Comparison of ENCODE assay signal across 8 mouse cellular contexts in the genomic region with DNA sequence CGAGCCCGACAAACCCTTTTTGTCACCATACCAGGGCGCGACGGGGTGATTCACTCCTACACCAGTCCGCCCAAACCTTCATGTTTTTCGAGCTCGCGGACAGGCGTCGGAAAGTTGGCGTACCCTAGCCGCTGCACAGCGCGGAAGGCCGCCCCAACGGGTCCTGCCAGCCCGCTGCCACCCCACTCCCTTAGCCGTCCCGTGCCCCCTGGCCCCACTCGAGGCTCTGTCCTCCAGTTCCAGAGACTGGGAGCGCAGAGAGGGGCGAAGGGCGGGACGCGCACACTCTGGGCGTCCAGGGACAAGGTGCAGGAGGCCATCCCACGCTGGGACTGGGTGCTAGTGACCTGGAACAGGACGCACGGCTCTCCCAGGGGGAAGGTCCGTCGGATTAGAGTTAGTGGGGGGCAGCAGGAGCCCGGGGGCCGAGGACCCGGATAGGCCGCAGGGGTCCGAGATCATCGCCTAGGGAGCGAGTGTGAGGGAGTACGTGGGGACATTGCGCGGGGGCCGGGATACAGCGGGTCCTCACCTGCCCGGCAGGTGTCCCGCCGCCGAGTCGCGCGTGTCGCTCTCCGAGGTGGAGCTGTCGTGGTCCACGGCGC. TPM values are rescaled to one million over a fixed set of nuclear protein-coding genes. Genes with fewer than 3 reads are reported as not detected.
DNase-seq lines count a peak whose midpoint lies in the region; ATAC-seq and TF ChIP-seq lines count a peak whose summit lies in the region.

TSS of gene Neu2 (plus strand) at position 329 of the 605 bp plus-strand sequence.

- H3K9ac ChIP-seq in neural tube, embryonic 13.5 days = peak within 1 kb of the TSS; percentile 85

- peak within 1 kb of the TSS; percentile 85 for H3K4me3 ChIP-seq in E14TG2a.4 (replicated peaks; ENCODE audit: low read length)
- H3K4me3 ChIP-seq in embryonic facial prominence, embryonic 10.5 days = peak within 1 kb of the TSS; percentile 81
- peak within 1 kb of the TSS; percentile 71 for H3K4me3 ChIP-seq in limb, embryonic 10.5 days
- H3K4me3 ChIP-seq in neural tube, embryonic 13.5 days = peak within 1 kb of the TSS; percentile 74

- H3K27ac ChIP-seq in embryonic facial prominence, embryonic 10.5 days (replicated peaks) = peak within 1 kb of the TSS; percentile 75; the same call in 1 of the 2 replicates
- H3K27ac ChIP-seq in limb, embryonic 10.5 days = peak within 1 kb of the TSS; percentile 51
- H3K27ac ChIP-seq in neural tube, embryonic 13.5 days (replicated peaks) = no peak within 1 kb of the TSS

- peaks cover 77% of the 10 kb centered on the region for H3K27me3 ChIP-seq in E14TG2a.4 (ENCODE audit: insufficient read depth, low read length)
- peaks cover 60% of the 10 kb centered on the region for H3K27me3 ChIP-seq in embryonic facial prominence, embryonic 10.5 days (replicated peaks; ENCODE audit: low read depth, poor library complexity, severe bottlenecking)
- H3K27me3 ChIP-seq in limb, embryonic 10.5 days (ENCODE audit: low read depth, poor library complexity, severe bottlenecking) = peaks cover 64% of the 10 kb centered on the region
- peaks cover 44% of the 10 kb centered on the region for H3K27me3 ChIP-seq in neural tube, embryonic 13.5 days

- no peak for TF ChIP-seq CTCF in E14TG2a.4 (conservative IDR thresholded peaks at IDR 0.05; ENCODE audit: low read length)

- H3K36me3 ChIP-seq in E14TG2a.4 (ENCODE audit: insufficient read depth, low read length) = no peaks in the 10 kb centered on the region
- no peaks in the 10 kb centered on the region for H3K36me3 ChIP-seq in embryonic facial prominence, embryonic 10.5 days (replicated peaks)
- H3K36me3 ChIP-seq in limb, embryonic 10.5 days = no peaks in the 10 kb centered on the region
- no peaks in the 10 kb centered on the region for H3K36me3 ChIP-seq in neural tube, embryonic 13.5 days

- peak; percentile 89 for DNase-seq in heart, adult 11 months
- no peak for DNase-seq in heart, adult 9 months (ENCODE audit: low spot score in 2 of 2)
- DNase-seq in embryonic facial prominence, embryonic 10.5 days (ENCODE audit: low spot score) = peak; percentile 43
- peak; percentile 7 to 8 for DNase-seq in heart, postnatal 36 days
- DNase-seq in limb, embryonic 10.5 days (ENCODE audit: low spot score) = peak; percentile 47
- no peak for DNase-seq in ovary, adult 18-20 months (ENCODE audit: low spot score)

- peak within 1 kb of the TSS; percentile 98 for H3K4me2 ChIP-seq in neural tube, embryonic 13.5 days

- intact Hi-C loops in heart, postnatal 36 days (cut with DNase I) = no loop called here

- 0 out of 2 replicates have a peak, but pooled peaks cover 4% of the 10 kb centered on the region for H3K9me3 ChIP-seq in E14TG2a.4 (ENCODE audit: low read length)
- no peaks in the 10 kb centered on the region for H3K9me3 ChIP-seq in embryonic facial prominence, embryonic 10.5 days
- H3K9me3 ChIP-seq in limb, embryonic 10.5 days (replicated peaks) = no peaks in the 10 kb centered on the region
- H3K9me3 ChIP-seq in neural tube, embryonic 13.5 days = no peaks in the 10 kb centered on the region

- 2% methylated on average over 56 of the region's 56 CpGs for WGBS in embryonic facial prominence, embryonic 10.5 days
- 2% methylated on average over 56 of the region's 56 CpGs for WGBS in limb, embryonic 10.5 days
- WGBS in neural tube, embryonic 13.5 days = under 1% methylated on average over 55 of the region's 56 CpGs

- ATAC-seq in neural tube, embryonic 13.5 days (ENCODE audit: low read depth) = peak; percentile 59

- peaks cover 30% of the 10 kb centered on the region for H3K4me1 ChIP-seq in E14TG2a.4 (replicated peaks; ENCODE audit: low read depth, low read length)
- peaks cover 16% of the 10 kb centered on the region for H3K4me1 ChIP-seq in embryonic facial prominence, embryonic 10.5 days
- H3K4me1 ChIP-seq in limb, embryonic 10.5 days = peaks cover 15% of the 10 kb centered on the region
- peaks cover 16% of the 10 kb centered on the region for H3K4me1 ChIP-seq in neural tube, embryonic 13.5 days (replicated peaks)

RNA-seq across cellular contexts. Expression of gene Neu2, which starts in this region (rescaled TPM):
- not detected in 2 replicates for polyA plus RNA-seq in embryonic facial prominence, embryonic 10.5 days (2016; fragmentation: Nextera tagmentation; extraction: Ambion mirVana)
- not detected for total RNA-seq in heart, postnatal 36 days (2021)
- polyA plus RNA-seq in limb, embryonic 10.5 days (2016; fragmentation: Nextera tagmentation; extraction: Ambion mirVana) = not detected in 2 replicates
- 0.24 TPM in 1 of 2 replicates, not detected in the other for polyA plus RNA-seq in neural tube, embryonic 13.5 days (2015; fragmentation: Nextera tagmentation; extraction: Ambion mirVana)

Comparison
In these comparisons a context has a peak if more than half of its experiments do, and no peak if none do; other contexts are left out.
1. Peak in DNase-seq, H3K4me3 ChIP-seq and H3K27ac ChIP-seq in embryonic facial prominence, embryonic 10.5 days; RNA of the gene not detected or under 1 TPM.
2. Peak in DNase-seq in heart, postnatal 36 days; RNA of the gene not detected or under 1 TPM.
3. Peak in DNase-seq, H3K4me3 ChIP-seq and H3K27ac ChIP-seq in limb, embryonic 10.5 days; RNA of the gene not detected or under 1 TPM.
4. Peak in ATAC-seq, H3K4me3 ChIP-seq, H3K9ac ChIP-seq and H3K4me2 ChIP-seq in neural tube, embryonic 13.5 days; RNA of the gene not detected or under 1 TPM.